Mouse (Mus musculus): ENCODE results near the gene Cd99l2.

Gene Cd99l2

DNA sequence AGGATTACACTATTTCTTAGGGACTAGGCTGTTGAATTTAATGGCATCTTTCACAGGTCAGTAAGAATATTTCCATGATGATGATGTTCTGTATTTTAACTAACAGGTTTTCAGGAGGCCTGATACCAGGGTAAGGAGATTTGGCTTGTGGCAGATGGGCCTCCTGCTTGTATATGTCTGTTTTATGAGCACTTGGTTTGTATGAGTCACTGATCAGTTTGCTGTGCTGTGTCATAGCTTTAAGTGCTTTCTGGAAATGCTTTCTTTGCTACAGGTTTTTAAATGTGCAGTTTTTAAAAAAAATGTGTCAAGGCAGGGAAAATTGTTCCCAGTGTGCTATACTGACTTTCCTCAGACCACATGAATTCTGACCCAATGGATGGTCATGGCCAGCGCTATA lies 115.9 kb downstream of the Cd99l2 start:
- no peak for DNase-seq (ENCODE audit: extremely low read depth, low read depth, low spot score)
